8 mouse cellular contexts compared by ENCODE assay signal in genomic region chr5:127616151-127616550, GRCm38 (mm10). TPM values are rescaled to one million over a fixed set of nuclear protein-coding genes. Genes with fewer than 3 reads are reported as not detected.
A peak's percentile ranks its signal among the peaks of the same experiment; 100 is the strongest.
DNase-seq lines count a peak whose midpoint lies in the region; ATAC-seq and TF ChIP-seq lines count a peak whose summit lies in the region.

No protein-coding gene starts in this region.

- H3K27me3 ChIP-seq in kidney, adult 2 months (replicated peaks; ENCODE audit: control insufficient read depth, insufficient read depth, low read length) = no peaks in the 10 kb centered on the region
- no peaks in the 10 kb centered on the region for H3K27me3 ChIP-seq in hindbrain, embryonic 15.5 days

- peak overlapping the region; percentile 91 for H3K4me3 ChIP-seq in kidney, adult 2 months (ENCODE audit: insufficient read depth, low read depth, low read length)
- peak overlapping the region; percentile 93 for H3K4me3 ChIP-seq in bone marrow, adult 2 months (replicated peaks; ENCODE audit: control insufficient read depth, low read depth, low read length)
- peak overlapping the region; percentile 97 for H3K4me3 ChIP-seq in hindbrain, embryonic 15.5 days

- WGBS in kidney, adult 2 months = 8% methylated on average over 5 of the region's 5 CpGs
- WGBS in bone marrow, adult 2 months = 6% methylated on average over 5 of the region's 5 CpGs
- 5% methylated on average over 3 of the region's 5 CpGs for WGBS in hindbrain, embryonic 15.5 days

- TF ChIP-seq POLR2A in kidney, adult 2 months (IDR thresholded peaks at IDR 0.05; ENCODE audit: low read depth, low read length) = no peak
- TF ChIP-seq POLR2A in bone marrow, adult 2 months (IDR thresholded peaks at IDR 0.05; ENCODE audit: borderline replicate concordance, control insufficient read depth, low read depth, low read length) = no peak

- H3K4me2 ChIP-seq in hindbrain, embryonic 15.5 days = peak overlapping the region; percentile 96

- no peaks in the 10 kb centered on the region for H3K9me3 ChIP-seq in hindbrain, embryonic 15.5 days

- H3K4me1 ChIP-seq in kidney, adult 2 months (ENCODE audit: control insufficient read depth, insufficient read depth, low read length) = peaks cover 17% of the 10 kb centered on the region
- H3K4me1 ChIP-seq in bone marrow, adult 2 months (ENCODE audit: control insufficient read depth, insufficient read depth, low read length) = peaks cover 13% of the 10 kb centered on the region
- peaks cover 40% of the 10 kb centered on the region for H3K4me1 ChIP-seq in hindbrain, embryonic 15.5 days (replicated peaks)

- H3K27ac ChIP-seq in kidney, adult 2 months (ENCODE audit: insufficient read depth, low read depth, low read length) = no peak overlapping the region
- peak overlapping the region; percentile 75 for H3K27ac ChIP-seq in bone marrow, adult 2 months (ENCODE audit: control insufficient read depth, insufficient read depth, low read depth, low read length, poor library complexity)
- H3K27ac ChIP-seq in hindbrain, embryonic 15.5 days (replicated peaks) = no peak overlapping the region

- H3K36me3 ChIP-seq in kidney, adult 2 months (ENCODE audit: control insufficient read depth, insufficient read depth, low read length) = no peaks in the 10 kb centered on the region
- no peaks in the 10 kb centered on the region for H3K36me3 ChIP-seq in hindbrain, embryonic 15.5 days

- ATAC-seq in hindbrain, embryonic 15.5 days (ENCODE audit: low FRiP score, low read depth) = no peak
- ATAC-seq in monocyte, adult 5-6 weeks (replicated peaks; ENCODE audit: insufficient number of reproducible peaks, low FRiP score, low TSS enrichment, poor library complexity, severe bottlenecking) = 0 out of 2 replicates have a peak, but pooled peaks have one; percentile 3

- TF ChIP-seq CTCF in kidney, adult 2 months (conservative IDR thresholded peaks at IDR 0.05; ENCODE audit: insufficient read depth, insufficient read length, low read depth, low read length) = no peak
- no peak for TF ChIP-seq CTCF in bone marrow, adult 2 months (IDR thresholded peaks at IDR 0.05; ENCODE audit: control insufficient read depth, insufficient read depth, low read length)

- peak overlapping the region; percentile 92 for H3K9ac ChIP-seq in hindbrain, embryonic 15.5 days

- no peak for DNase-seq in kidney, adult 2 months
- no peak for DNase-seq in kidney, adult 11 months
- no peak for DNase-seq in spleen, adult 12 weeks (ENCODE audit: low spot score)
- DNase-seq in adrenal gland, postnatal 10 days = no peak
- no peak for DNase-seq in adrenal gland, postnatal 4 days (ENCODE audit: low spot score in 2 of 2)

RNA-seq across cellular contexts. Expression of gene Glt1d1, which starts 15.9 kb away (rescaled TPM):
- 2.5 and 2.6 TPM in 2 replicates for polyA plus RNA-seq in kidney, adult 2 months (2012; rRNA removed)
- 1.8 and 4.8 TPM in 2 replicates for polyA plus RNA-seq in bone marrow, adult 2 months (2011; ENCODE audit: insufficient read depth, insufficient read length, low replicate concordance, missing spikeins)
- polyA plus RNA-seq in hindbrain, embryonic 15.5 days (2015; fragmentation: Nextera tagmentation; extraction: Ambion mirVana) = 1.7 and 2.3 TPM in 2 replicates
- 2.6 to 6.2 TPM (median 2.7 TPM) in 3 replicates for total RNA-seq in monocyte, adult 5-6 weeks (2017)
- total RNA-seq in adrenal gland, postnatal 10 days (2021) = 1 to 10 TPM; 1.5 to 3.7 TPM
- total RNA-seq in adrenal gland, postnatal 4 days (2021) = 1 to 10 TPM; 1.9 to 3.2 TPM

RNA-seq across cellular contexts. Expression of gene Slc15a4, which starts 16.5 kb away (rescaled TPM):
- 20.6 and 21.0 TPM in 2 replicates for polyA plus RNA-seq in kidney, adult 2 months (2012; rRNA removed)
- polyA plus RNA-seq in bone marrow, adult 2 months (2011; ENCODE audit: insufficient read depth, insufficient read length, low replicate concordance, missing spikeins) = 16.6 and 30.1 TPM in 2 replicates
- 30.8 and 35.2 TPM in 2 replicates for polyA plus RNA-seq in hindbrain, embryonic 15.5 days (2015; fragmentation: Nextera tagmentation; extraction: Ambion mirVana)
- total RNA-seq in monocyte, adult 5-6 weeks (2017) = 143 to 291 TPM (median 159 TPM) in 3 replicates
- 10 to 100 TPM; 16.7 to 17.3 TPM for total RNA-seq in adrenal gland, postnatal 10 days (2021)
- 10 to 100 TPM; 19.6 to 27.1 TPM for total RNA-seq in adrenal gland, postnatal 4 days (2021)
